Mouse (Mus musculus) embryo, embryonic 10 days (tissue): ENCODE results near the gene Uqcr10.
"Not testable (repeated sequence)": the region's sequence is repeated elsewhere in the genome, so short reads cannot be mapped to it uniquely, and the experiment has no call there.

Experiments used
- DNase-seq: peaks from one replicate; pipeline ENCODE4 v3.0.0-alpha.2; 2015; ENCODE audit warnings: low spot score

The Uqcr10 gene

DNA sequence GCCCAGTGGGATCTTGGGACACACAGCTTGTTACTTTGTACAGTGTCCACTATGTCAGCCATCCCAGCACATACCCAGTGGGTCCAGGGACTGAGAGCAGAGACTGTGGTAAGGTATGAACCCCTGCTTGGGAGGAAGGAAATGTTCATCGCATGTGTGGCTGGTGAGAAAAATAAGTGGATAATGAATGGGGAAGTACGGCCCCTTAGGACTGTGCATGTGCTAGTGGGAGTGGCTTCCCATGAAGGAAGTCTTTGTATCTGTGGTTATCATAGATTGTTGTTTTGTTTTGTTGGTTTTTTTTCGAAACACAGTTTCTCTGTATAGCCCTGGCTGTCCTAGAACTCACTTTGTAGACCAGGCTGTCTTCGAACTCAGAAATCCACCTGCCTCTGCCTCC is 10.6 kb upstream of the Uqcr10 start:
- no peak for DNase-seq

- DNase-seq: no peak
Observed at GRCm38 (mm10) chr11:4712822-4713221, 8.7 kb upstream of the Uqcr10 start.

DNA sequence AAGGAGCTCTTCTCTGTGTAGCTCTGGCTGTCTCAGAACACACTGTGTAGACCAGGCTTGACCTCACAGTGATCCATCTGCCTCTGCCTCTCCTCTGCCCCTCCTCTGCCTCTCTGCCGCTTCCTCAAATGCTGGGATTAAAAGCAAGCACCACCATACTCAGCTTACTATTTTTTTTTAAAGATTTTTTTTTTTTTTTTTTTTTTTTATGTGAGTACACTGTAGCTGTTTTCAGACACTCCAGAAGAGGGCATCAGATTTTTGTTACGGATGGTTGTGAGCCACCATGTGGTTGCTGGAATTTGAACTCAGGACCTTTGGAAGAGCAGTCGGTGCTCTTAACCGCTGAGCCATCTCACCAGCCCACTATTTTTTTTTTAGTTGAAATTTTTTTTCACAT is 6.0 kb upstream of the Uqcr10 start:
- DNase-seq: not testable (repeated sequence)

DNA sequence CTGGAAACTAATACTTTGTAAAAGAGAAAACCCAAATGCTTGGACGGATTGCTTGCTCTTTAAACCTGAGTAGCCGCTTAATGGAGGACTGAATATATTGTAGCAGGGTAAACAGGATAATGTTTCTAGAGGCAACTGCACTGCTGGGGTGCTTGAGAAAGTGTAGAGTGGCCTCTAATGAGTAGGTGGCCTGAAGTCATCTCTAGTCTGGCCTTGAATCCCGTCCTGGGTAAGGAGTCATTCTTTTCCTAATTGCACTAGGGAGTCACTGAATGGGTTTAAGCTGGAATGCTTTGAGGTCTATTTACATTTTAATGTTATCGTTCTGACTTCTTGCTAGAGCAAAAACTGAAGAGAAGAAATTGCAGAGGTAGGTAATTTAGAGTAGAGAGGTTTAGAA is 1.0 kb upstream of the Uqcr10 start:
- no peak for DNase-seq

GRCm38 (mm10) chr11:4703688-4704071 is 462 bp downstream of the Uqcr10 start:
- DNase-seq: no peak

- no peak for DNase-seq
Observed at GRCm38 (mm10) chr11:4700726-4701125, 3.4 kb downstream of the Uqcr10 start.

DNA sequence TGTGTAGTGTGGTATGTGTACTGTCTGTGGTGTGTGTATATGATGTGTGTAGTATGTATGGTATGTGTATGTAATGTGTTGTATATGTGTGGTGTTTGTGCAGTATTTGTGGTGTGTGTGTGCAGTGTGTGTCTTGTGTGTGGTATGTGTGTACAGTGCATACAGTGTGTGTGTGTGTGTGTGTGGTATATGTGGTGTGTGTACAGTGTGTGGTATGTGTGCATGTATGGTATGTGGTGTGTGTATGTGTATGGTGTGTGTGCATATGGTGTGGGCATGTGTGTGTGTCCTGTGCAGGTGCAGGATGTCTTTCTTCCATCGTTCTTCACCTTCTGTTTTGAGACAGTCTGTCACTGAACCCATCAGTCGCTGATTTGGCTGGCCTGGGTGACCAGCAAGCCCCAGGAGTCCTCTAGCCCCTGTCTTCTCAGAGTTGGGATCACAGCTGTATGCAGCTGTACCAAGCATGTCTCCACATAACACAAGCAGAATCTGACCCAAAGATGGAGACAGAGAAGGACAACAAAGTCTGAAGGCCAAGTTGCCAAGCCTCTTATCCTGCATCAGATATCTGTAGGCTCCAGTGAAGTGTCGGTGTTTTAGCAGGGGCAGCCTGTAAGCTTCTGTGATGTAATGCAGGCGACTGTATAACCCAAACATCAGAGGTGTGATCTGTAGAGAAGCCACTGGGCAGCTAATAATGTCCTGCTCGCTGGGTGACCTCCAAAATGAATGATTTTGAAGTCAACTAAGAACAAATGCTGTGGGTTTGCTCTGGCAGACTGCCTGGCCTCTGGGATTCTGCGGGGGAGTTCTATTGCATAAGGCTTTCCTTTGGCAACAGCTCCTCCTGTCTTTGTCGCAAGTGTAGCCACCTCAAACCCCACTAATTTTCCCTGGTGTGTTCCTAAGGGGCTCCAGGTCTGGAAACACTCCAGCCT is 6.8 kb downstream of the Uqcr10 start:
- no peak for DNase-seq

- no peak for DNase-seq
Observed at GRCm38 (mm10) chr11:4692162-4692561, 12.0 kb downstream of the Uqcr10 start.

GRCm38 (mm10) chr11:4691213-4691612 is 12.9 kb downstream of the Uqcr10 start:
- DNase-seq: no peak

GRCm38 (mm10) chr11:4690353-4690752 is 13.8 kb downstream of the Uqcr10 start:
- DNase-seq: no peak

GRCm38 (mm10) chr11:4688632-4689380 is 15.3 kb downstream of the Uqcr10 start:
- no peak for DNase-seq

GRCm38 (mm10) chr11:4687874-4688273 is 16.3 kb downstream of the Uqcr10 start:
- no peak for DNase-seq

DNA sequence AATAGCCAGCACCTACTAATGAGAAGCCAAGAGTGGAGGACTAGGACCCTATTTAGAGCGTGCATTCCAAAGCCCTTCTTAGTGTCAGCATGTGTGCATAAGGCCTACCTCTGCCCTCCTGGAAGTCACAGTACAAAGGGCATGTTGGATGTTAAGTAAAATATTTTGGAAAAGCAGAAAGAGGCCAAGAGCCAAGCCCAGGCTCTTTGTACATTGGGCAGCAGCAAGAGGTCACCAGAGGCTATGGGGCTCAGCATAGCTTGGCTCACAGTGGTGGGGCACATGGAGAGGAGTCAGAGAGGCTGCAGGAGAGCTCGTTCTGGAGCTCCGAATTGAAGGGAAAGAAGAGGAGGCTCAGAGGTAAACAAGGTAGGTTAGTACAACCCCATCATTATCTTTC is 17.1 kb downstream of the Uqcr10 start:
- no peak for DNase-seq

DNA sequence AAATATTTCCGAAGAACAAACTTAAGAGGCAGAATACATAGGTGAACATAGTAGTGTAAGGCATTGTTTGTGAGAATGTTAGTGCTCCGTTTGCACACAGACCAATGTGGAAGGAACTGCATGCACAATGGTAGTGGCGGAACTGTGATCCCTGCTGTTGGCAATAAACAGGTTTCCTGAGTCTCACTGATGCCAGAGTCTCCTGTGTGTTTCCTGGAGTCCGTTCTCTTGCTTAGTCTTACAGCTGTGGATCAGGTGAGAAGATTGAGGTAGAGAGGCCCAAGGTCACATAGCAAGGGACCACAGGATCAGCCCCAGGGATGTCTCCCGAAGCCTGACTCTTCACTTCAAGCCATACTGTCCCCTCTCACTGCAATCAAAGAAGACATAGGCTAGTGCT is 18.6 kb downstream of the Uqcr10 start:
- no peak for DNase-seq

- no peak for DNase-seq
Observed at GRCm38 (mm10) chr11:4685071-4685470, 19.1 kb downstream of the Uqcr10 start.

- no peak for DNase-seq
Observed at GRCm38 (mm10) chr11:4684186-4684585, 20.0 kb downstream of the Uqcr10 start.

- DNase-seq: no peak
Observed at GRCm38 (mm10) chr11:4683516-4683915, 20.6 kb downstream of the Uqcr10 start.

GRCm38 (mm10) chr11:4680126-4680525 is 24.0 kb downstream of the Uqcr10 start:
- no peak for DNase-seq

GRCm38 (mm10) chr11:4679441-4679832 is 24.7 kb downstream of the Uqcr10 start:
- no peak for DNase-seq

GRCm38 (mm10) chr11:4678700-4679440 is 25.3 kb downstream of the Uqcr10 start:
- no peak for DNase-seq

DNA sequence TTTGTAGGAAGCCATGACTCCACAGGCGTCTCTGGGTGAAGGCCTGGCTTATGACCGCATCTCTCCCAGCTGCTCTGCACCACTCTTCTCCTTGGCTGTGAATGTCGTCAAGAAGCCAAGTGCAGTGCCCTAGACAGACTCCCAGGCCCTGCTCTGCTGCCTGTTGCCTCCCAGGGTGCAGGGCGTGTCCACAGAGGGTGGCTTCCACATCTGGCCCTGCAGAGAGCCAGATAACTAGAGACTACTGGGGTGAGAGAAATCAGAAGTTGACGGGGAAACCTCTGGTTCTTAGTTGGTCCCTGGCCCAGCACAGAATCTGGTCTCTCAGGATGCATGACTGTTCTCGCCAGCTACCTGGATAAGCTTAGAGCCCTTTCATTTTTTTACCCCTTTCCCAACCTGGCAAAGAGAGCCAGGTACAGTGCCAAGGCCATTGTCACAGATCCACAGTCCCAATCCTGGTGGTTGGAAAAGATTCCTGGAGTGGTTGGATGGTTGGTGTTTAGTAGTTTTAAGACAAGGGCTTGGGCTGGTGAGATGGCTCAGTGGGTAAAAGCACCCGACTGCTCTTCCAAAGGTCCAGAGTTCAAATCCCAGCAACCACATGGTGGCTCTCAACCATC is 26.8 kb downstream of the Uqcr10 start:
- DNase-seq: no peak

- DNase-seq: no peak
Observed at GRCm38 (mm10) chr11:4675693-4676092, 28.4 kb downstream of the Uqcr10 start.
